Comparison of ENCODE assay signal across 22 mouse cellular contexts in genomic region chr3:37037979-37038378, GRCm38 (mm10). TPM values are rescaled to one million over a fixed set of nuclear protein-coding genes. Genes with fewer than 3 reads are reported as not detected.
"Had no signal": no experiment of that assay in that cellular context is flagged by ENCODE, and none has a peak within 500 bp of the region (broad histone marks: within the 10 kb centered on the region; RNA-seq: fewer than 3 reads in every experiment).

No protein-coding gene starts in this region.

- ATAC-seq: midbrain, embryonic 16.5 days had no signal

- DNase-seq: kidney, adult 9 months; kidney, postnatal 36 days; layer of hippocampus, adult 9-11 months; layer of hippocampus, postnatal 36 days; left cerebral cortex, postnatal 4 days; lung, adult 18-20 months; lung, postnatal 4 days; retina, postnatal 1 day; right cerebral cortex, postnatal 4 days; spleen, adult 18-20 months; thymus, adult 2 months; thymus, postnatal 36 days had no signal

- H3K9ac ChIP-seq: limb, embryonic 13.5 days; liver, embryonic 14.5 days; midbrain, embryonic 12.5 days; neural tube, embryonic 13.5 days had no signal

- H3K27me3 ChIP-seq: limb, embryonic 13.5 days; midbrain, embryonic 12.5 days; neural tube, embryonic 13.5 days had no signal

- H3K9me3 ChIP-seq: limb, embryonic 13.5 days; midbrain, embryonic 12.5 days; neural tube, embryonic 13.5 days had no signal

- H3K4me2 ChIP-seq: limb, embryonic 13.5 days; midbrain, embryonic 12.5 days; neural tube, embryonic 13.5 days had no signal

- H3K4me3 ChIP-seq: limb, embryonic 13.5 days; midbrain, embryonic 12.5 days; neural tube, embryonic 13.5 days had no signal

- H3K27ac ChIP-seq: kidney, postnatal 0 days; limb, embryonic 13.5 days; liver, embryonic 14.5 days; midbrain, embryonic 12.5 days; neural tube, embryonic 13.5 days had no signal

- H3K4me1 ChIP-seq: limb, embryonic 13.5 days; midbrain, embryonic 12.5 days; neural tube, embryonic 13.5 days had no signal

RNA-seq across cellular contexts. Expression of gene Adad1, which starts 25.3 kb away (rescaled TPM):
- total RNA-seq: layer of hippocampus, adult 18-20 months; layer of hippocampus, postnatal 36 days; left cerebral cortex, postnatal 10 days; left cerebral cortex, postnatal 4 days; liver, adult 2 months; megakaryocyte-erythroid progenitor cell, adult 5-6 weeks had no signal
- polyA plus RNA-seq: liver, adult 2 months; neural tube, embryonic 13.5 days; thymus, adult 2 months had no signal
